Mouse (Mus musculus) right cerebral cortex, adult 18-20 months (tissue): ENCODE measurements around the gene 4930447C04Rik.

ENCODE experiments used
- DNase-seq: peaks from one replicate; pipeline ENCODE4 v3.0.0; 2022; ENCODE audit warnings: mixed read lengths

The 4930447C04Rik gene

GRCm38 (mm10) chr12:72834773-72835517 lies 105.6 kb downstream of the 4930447C04Rik start:
- no peak for DNase-seq

GRCm38 (mm10) chr12:72831711-72832432 lies 108.7 kb downstream of the 4930447C04Rik start:
- peak; percentile 86 for DNase-seq
